Mouse (Mus musculus) embryonic facial prominence, embryonic 13.5 days (tissue): ENCODE measurements around the gene Stpg4. TPM values are rescaled to one million over a fixed set of nuclear protein-coding genes. Genes with fewer than 3 reads are reported as not detected.

Experiments used
- ATAC-seq: fragments of 200-750 bp; cut with Nextera tagmentation; 2 replicates; pipeline ENCODE4 v1.8.0; 2017; ENCODE audit warnings: low read depth; ENCODE audit not compliant: insufficient number of reproducible peaks, insufficient read depth, low FRiP score, low TSS enrichment
- H3K27ac ChIP-seq: fragments of 300-500 bp; sonication (generic); 2 replicates; pipeline ENCODE4 v1.5.1; 2015; ENCODE audit warnings: moderate library complexity, mild to moderate bottlenecking, inconsistent platforms
- H3K27me3 ChIP-seq: fragments of 300-500 bp; sonication (generic); 2 replicates; pipeline ENCODE4 v1.6.1; 2015; ENCODE audit warnings: mild to moderate bottlenecking, inconsistent platforms
- H3K36me3 ChIP-seq: fragments of 300-500 bp; sonication (generic); 2 replicates; pipeline ENCODE4 v1.6.1; 2015; ENCODE audit warnings: mild to moderate bottlenecking, inconsistent platforms
- H3K4me1 ChIP-seq: fragments of 300-500 bp; sonication (generic); 2 replicates; pipeline ENCODE4 v1.6.1; 2015; ENCODE audit warnings: inconsistent platforms
- H3K4me2 ChIP-seq: fragments of 300-500 bp; sonication (generic); 2 replicates; pipeline ENCODE4 v1.6.1; 2015; ENCODE audit warnings: moderate library complexity, mild to moderate bottlenecking, inconsistent platforms
- H3K4me3 ChIP-seq: fragments of 300-500 bp; sonication (generic); 2 replicates; pipeline ENCODE4 v1.5.1; 2015; ENCODE audit warnings: mild to moderate bottlenecking, inconsistent platforms
- H3K9ac ChIP-seq: fragments of 300-500 bp; sonication (generic); 2 replicates; pipeline ENCODE4 v1.6.1; 2015; ENCODE audit warnings: mild to moderate bottlenecking, inconsistent platforms
- H3K9me3 ChIP-seq: fragments of 300-500 bp; sonication (generic); 2 replicates; pipeline ENCODE4 v1.6.1; 2016; ENCODE audit warnings: inconsistent platforms
- WGBS: fragments of 180-500 bp; shearing (Covaris S2); methylation state at CpG from one replicate; pipeline ENCODE4 v1.1.7; 2015; ENCODE audit warnings: mixed read lengths; 5-methylcytosine and 5-hydroxymethylcytosine counted together
- polyA plus RNA-seq: library from polyadenylated mRNA; unstranded; fragments of >200 nt; fragmentation: Nextera tagmentation; extraction: Ambion mirVana; gene quantifications from 2 replicates; pipeline ENCODE4 v1.2.1, GENCODE M21; 2015

Gene Stpg4
- polyA plus RNA-seq, 1 experiment from 2014 or later, result not detected

DNA sequence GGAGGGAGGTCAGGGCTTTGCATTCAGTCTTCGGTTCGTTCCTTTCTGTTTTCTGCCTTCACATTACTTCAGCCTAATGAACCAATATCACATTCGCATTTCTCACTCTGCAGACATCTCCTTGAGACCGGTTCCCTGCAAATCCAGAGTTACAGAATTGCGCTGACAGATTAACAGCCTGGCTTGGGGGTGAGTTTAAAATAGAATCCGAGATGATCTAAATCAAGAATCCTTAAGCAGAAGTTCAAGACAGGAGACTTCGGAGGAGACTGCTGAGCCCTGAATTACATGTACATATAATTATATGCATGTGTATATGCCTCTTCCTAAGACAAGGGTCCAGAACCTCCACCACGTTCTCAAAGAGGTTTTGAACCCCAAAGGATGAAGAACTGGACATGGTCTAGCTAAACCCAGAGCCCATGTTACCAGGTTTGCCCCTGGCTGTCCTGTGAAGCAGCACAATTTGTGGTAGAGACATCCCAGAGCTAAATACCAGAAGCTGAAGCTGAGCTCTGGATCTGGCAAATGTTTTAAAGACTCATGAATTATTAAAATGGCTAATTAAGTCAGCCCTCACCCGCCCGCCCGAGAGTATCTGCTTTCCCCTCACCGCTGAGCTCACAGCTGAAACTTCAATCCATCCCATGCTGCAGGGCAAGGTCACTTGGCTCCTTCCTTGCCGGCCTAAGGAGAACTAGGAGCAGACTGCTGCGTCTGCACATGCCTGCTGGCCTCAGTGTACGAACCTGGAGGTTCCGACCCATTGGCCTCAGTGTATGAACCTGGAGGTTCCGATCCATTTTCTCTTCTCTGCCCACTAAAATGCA is 33.3 kb upstream of the Stpg4 start:
- Histone ChIP-seq H3K36me3 (no peaks in the 10 kb centered on the region), H3K4me2 (peak overlapping the region; percentile 50), H3K27me3 (no peaks in the 10 kb centered on the region), H3K9ac (peak overlapping the region; percentile 41; the same call in 1 of the 2 replicates), H3K4me1 (peaks cover 41% of the 10 kb centered on the region), H3K4me3 (peak overlapping the region; percentile 18), H3K9me3 (no peaks in the 10 kb centered on the region), H3K27ac (peak overlapping the region; percentile 71)
- 21% methylated on average over 17 of the region's 17 CpGs for WGBS
- ATAC-seq, result no peak

DNA sequence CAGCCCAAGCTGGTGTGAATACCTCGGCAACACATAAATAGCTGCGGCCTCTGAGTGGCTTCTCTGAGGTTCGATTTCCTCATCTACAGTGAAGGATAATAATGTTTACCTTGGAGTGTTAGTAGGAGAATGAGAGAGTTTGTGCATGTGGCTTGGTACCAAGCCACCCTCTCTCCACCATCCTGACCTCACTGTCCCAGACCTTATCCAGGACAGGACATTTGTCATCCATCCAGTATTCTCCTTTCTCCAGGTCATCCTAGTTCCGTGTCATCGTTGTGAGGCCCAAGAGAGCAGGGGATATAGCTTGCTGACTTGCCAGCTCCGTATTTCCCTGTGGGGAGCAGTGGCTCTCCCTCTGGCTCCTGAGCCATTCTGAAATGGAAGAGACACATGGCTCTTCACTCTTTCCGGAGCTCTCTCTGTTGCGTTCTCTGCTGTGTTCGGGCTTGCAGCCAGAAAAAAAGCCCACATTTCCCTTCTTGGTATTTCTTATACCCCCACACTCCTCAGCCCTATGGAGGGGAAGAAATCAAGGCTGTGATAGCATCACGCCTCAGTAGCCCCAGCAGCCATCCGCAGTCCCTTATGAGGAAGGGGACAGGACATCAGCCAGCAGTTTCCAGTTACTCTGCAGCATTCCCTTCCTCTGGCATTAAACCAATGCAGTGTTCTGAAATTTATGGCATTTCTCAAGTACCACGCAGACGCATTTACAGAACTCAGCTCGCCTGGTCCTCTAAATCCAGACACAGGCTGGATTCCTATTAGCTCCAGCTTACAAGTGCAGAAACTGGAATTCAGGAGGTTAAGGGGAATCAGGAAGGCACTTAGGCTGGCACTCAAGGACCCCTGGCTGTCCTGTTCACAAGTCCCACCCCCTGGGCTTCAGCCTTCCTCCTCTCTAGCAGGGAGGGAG is 32.5 kb upstream of the Stpg4 start:
- Histone ChIP-seq H3K9ac (peak overlapping the region; percentile 41; the same call in 1 of the 2 replicates), H3K36me3 (no peaks in the 10 kb centered on the region), H3K4me1 (peaks cover 41% of the 10 kb centered on the region), H3K4me3 (peak overlapping the region; percentile 18), H3K9me3 (no peaks in the 10 kb centered on the region), H3K27me3 (no peaks in the 10 kb centered on the region), H3K4me2 (peak overlapping the region; percentile 50), H3K27ac (peak overlapping the region; percentile 71)
- ATAC-seq, result no peak
- 15% methylated on average over 14 of the region's 14 CpGs for WGBS

DNA sequence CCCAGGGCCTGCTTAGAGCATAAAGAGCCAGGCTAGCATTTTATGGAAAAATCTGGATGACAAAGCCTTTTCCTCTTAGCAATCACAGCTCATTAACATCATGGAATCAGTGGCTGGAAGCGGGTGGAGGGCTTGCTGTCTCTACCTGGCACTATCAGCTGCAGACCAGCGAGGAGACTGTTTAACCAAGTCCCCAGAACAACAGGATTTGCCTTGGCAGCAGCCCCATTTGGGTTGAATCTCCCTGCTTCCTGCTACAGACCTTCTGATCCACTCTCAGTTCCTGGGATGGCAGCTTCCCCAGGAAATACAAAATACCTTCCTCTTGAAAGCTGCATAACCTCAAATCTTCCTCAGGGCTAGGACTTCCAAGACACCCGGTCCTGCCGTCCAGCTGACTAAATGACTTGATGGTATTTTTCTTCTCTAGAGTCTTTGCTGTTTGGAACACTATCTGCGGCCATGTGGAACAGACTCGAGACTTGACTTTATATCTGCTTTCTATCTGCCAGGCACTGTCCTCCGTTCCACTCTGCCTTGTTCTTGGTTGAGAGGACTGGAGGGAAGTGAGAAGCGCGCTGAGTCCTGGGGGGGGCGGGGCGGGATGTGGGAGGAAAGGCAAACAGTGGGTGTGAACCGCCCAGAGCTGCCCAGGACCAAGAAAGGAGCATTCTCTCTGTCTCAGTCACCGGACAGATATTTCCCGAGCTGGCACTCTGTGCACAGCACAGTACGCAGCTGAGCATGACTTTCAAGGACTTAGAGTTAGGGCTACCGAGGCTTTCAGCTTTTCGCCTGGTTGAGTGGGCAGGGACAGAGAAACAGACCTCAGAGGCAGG is 31.6 kb upstream of the Stpg4 start:
- 14% methylated on average over 13 of the region's 17 CpGs for WGBS
- peak overlapping the region; percentile 18 for H3K4me3 ChIP-seq
- no peak for ATAC-seq

DNA sequence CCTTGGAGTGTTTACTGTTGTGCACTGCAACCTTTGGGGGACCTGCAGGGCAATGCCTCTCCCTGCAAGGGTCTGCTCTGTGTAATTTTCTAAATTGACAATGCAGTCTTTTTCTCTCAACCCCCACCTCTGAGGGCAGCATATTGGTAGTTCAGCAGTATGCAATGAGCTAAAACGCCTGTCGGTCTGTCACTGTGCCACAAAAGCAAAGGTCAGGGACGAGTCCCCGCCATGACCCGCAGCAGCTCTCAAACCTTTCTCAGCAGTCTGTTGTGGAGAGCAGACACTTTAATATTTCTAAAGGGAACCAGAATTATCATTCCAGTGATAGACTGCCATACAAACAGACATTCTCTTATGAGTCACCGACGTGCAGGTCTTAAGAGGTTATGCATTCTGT is 30.4 kb upstream of the Stpg4 start:
- no peak for ATAC-seq
- H3K4me1 ChIP-seq, result peaks cover 41% of the 10 kb centered on the region
- H3K4me3 ChIP-seq, result no peak overlapping the region
- no peak overlapping the region for H3K27ac ChIP-seq
- H3K27me3 ChIP-seq, result no peaks in the 10 kb centered on the region
- 61% methylated on average over 7 of the region's 7 CpGs for WGBS
- no peaks in the 10 kb centered on the region for H3K36me3 ChIP-seq
- no peaks in the 10 kb centered on the region for H3K9me3 ChIP-seq
- H3K4me2 ChIP-seq, result no peak overlapping the region
- no peak overlapping the region for H3K9ac ChIP-seq

More for the DNA sequence above, 31.6 kb upstream of the Stpg4 start:
- Histone ChIP-seq H3K9me3 (no peaks in the 10 kb centered on the region), H3K4me1 (peaks cover 41% of the 10 kb centered on the region), H3K27ac (peak overlapping the region; percentile 71), H3K36me3 (no peaks in the 10 kb centered on the region), H3K27me3 (no peaks in the 10 kb centered on the region), H3K4me2 (peak overlapping the region; percentile 50), H3K9ac (peak overlapping the region; percentile 11; the same call in 1 of the 2 replicates)

DNA sequence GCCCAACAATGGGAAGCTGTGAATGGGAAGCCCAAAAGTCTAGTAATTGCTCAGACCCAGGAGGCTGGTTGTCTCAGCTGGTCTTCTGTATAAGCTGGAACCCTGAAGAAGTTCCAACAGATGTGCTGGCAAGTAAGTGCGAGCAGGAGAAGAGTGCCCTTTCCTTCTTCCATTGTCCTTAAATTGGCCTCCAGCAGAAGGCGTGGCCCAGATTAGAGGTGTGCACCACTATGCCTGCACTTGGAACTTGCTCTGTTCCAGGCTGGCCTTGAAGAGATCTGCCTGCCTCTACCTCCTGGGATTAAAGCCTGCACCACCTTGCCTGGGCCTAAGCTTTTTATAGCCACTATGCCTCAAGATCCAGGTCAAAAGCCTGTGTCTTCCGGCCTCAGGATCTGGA is 26.6 kb upstream of the Stpg4 start:
- no peak overlapping the region for H3K4me3 ChIP-seq
- H3K36me3 ChIP-seq, result no peaks in the 10 kb centered on the region
- H3K9me3 ChIP-seq, result no peaks in the 10 kb centered on the region
- WGBS, result 80% methylated on average over 3 of the region's 3 CpGs
- H3K9ac ChIP-seq, result no peak overlapping the region
- no peaks in the 10 kb centered on the region for H3K27me3 ChIP-seq
- H3K4me2 ChIP-seq, result no peak overlapping the region
- peaks cover 14% of the 10 kb centered on the region for H3K4me1 ChIP-seq
- no peak for ATAC-seq
- H3K27ac ChIP-seq, result no peak overlapping the region

DNA sequence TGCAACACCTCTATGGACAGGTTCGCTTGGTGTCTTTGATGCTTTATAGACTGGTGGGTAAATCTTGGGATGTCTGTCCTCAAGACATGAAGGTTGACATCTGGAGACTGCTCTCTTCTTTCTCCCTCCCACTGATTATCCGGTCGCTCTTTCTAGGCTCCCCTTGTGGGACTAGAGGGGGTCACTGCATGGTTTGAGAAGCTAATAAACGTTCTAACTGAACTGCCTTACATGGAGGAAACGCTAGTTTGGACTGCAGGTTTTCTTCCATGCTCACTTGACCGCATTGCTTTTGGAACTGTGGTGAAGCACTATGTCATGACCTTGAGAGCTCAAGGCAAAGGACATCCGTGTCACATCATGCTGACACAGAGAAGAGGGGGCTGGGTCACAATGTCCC is 25.8 kb upstream of the Stpg4 start:
- no peaks in the 10 kb centered on the region for H3K9me3 ChIP-seq
- WGBS, result 85% methylated on average over 7 of the region's 7 CpGs
- ATAC-seq, result no peak
- H3K9ac ChIP-seq, result no peak overlapping the region
- no peak overlapping the region for H3K4me2 ChIP-seq
- H3K4me3 ChIP-seq, result no peak overlapping the region
- H3K4me1 ChIP-seq, result peaks cover 7% of the 10 kb centered on the region
- no peaks in the 10 kb centered on the region for H3K36me3 ChIP-seq
- H3K27ac ChIP-seq, result no peak overlapping the region
- H3K27me3 ChIP-seq, result no peaks in the 10 kb centered on the region

DNA sequence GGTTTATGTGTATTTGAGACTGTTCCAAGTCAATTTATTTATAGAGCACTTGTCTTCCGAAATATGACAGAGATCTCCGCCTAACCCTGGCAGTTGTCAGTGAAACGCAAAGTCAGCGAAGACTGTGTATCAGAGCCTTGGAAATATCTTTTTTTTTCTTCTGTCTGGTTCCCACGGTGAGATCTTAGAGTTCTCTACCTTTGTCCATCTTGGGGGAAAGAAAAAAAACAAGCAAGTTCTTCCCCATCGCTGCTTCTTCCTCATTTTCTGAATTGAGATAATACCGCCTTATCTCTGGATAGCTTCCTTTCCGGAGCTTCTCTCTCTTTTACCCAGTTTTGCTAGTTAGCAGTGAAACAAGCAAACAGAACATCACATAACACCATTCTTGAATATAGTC is 21.3 kb upstream of the Stpg4 start:
- no peak overlapping the region for H3K9ac ChIP-seq
- no peaks in the 10 kb centered on the region for H3K9me3 ChIP-seq
- H3K27me3 ChIP-seq, result no peaks in the 10 kb centered on the region
- WGBS, result 89% methylated on average over 8 of the region's 8 CpGs
- H3K4me1 ChIP-seq, result peaks cover 13% of the 10 kb centered on the region
- no peak for ATAC-seq
- H3K4me2 ChIP-seq, result no peak overlapping the region
- no peaks in the 10 kb centered on the region for H3K36me3 ChIP-seq
- no peak overlapping the region for H3K4me3 ChIP-seq
- no peak overlapping the region for H3K27ac ChIP-seq

DNA sequence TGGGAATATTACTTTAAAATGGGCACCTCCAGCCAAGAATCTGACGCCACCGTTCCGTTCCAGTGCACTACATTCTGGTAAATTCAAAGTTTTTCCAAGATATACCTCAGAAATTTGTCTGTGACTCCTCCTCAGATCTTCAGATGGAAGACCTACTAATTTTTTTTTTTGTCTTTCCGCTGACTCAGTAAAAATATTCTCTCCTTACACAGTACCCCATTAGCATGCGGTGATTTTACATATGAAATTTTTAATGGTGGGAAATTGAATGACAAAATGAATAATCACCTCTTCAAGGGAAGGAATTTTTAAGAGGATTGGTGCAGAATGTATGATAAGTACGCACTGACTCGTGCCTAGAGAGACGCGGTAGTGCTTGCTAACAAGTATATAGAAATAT is 20.8 kb upstream of the Stpg4 start:
- H3K4me1 ChIP-seq, result peaks cover 19% of the 10 kb centered on the region
- no peak overlapping the region for H3K9ac ChIP-seq
- no peak overlapping the region for H3K4me3 ChIP-seq
- 93% methylated on average over 9 of the region's 9 CpGs for WGBS
- H3K36me3 ChIP-seq, result no peaks in the 10 kb centered on the region
- H3K9me3 ChIP-seq, result no peaks in the 10 kb centered on the region
- no peak overlapping the region for H3K27ac ChIP-seq
- H3K4me2 ChIP-seq, result no peak overlapping the region
- no peaks in the 10 kb centered on the region for H3K27me3 ChIP-seq
- ATAC-seq, result no peak

DNA sequence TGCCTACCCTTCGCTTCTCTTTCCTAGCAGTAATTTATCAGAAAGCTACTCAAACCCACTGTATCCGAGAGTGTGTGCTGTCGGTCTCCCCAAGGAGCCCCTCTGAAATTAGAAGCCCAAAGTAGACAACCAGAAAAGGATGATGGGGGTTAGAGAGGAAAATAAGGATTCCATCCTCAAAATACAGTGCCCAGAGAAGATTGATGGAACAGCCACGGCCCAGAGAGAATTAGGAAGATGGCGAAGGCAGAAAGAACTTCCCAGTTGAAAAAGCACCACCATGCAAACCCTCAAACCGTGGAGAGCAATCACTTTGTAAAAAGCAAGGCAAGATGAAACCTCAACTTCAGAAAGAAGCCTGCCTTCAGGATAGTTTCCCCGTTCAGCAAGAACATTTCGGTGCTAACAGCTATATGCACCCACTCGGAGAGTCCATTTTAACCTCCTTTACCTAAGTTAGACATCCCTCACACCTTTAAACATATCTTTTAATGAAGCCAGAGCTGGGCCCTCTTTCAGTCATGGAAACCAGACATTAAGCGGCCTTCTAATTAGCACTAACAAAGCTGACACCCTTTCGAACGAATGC is 20.2 kb upstream of the Stpg4 start:
- Histone ChIP-seq H3K9me3 (no peaks in the 10 kb centered on the region), H3K4me1 (peaks cover 21% of the 10 kb centered on the region), H3K4me2 (peak overlapping the region; percentile 70), H3K4me3 (peak overlapping the region; percentile 93), H3K27ac (peak overlapping the region; percentile 95), H3K27me3 (no peaks in the 10 kb centered on the region), H3K9ac (peak overlapping the region; percentile 96), H3K36me3 (no peaks in the 10 kb centered on the region)
- 38% methylated on average over 12 of the region's 12 CpGs for WGBS
- no peak for ATAC-seq

DNA sequence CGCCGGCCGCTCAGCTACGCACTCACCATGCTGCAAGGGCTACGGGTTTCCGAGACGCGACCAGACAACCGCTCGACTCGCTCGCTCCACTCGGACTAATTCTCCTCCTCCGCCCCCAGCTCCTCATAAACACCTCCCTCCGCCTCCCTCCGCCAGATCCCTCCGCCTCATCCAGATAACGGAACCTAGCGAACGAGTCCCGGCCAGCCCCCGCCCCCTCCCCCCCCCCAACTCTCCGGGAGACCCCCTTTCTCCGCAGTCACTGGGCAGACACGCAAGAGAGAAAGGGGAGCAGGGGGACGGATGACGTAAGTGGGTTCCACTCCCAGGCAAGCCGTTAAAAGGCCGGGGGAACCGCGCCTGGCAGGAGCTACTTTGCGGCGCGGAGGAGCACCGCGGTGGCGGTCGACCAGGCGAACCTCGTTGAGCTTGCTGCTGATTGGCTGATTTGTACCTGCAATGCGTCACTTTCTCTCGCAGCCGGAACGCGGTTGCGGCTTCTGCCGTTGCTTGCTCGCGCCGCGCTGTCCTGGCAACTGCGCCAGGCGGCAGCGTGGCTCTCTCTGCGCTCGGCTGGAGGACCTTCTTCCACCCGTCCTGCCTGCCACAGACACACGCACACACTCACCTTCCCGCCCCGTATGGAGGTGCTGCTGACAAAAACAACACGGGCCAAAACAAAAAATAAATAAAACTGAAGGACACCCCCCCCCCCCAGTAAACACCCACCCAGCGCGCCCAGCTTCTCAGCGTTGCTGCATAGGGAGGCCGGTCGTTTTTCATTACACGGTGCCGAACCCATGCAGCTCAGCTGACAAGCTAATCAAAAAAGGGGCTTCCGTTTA is 19.4 kb upstream of the Stpg4 start, which contains the start of gene Calm2:
Gene Calm2 (minus strand): TSS at position 169 of the 845 bp plus-strand sequence.
- Histone ChIP-seq H3K9me3 (no peaks in the 10 kb centered on the region), H3K27ac (peak within 1 kb of the TSS; percentile 95), H3K4me3 (peak within 1 kb of the TSS; percentile 93), H3K36me3 (no peaks in the 10 kb centered on the region), H3K4me2 (peak within 1 kb of the TSS; percentile 72), H3K9ac (peak within 1 kb of the TSS; percentile 96), H3K27me3 (no peaks in the 10 kb centered on the region), H3K4me1 (peaks cover 26% of the 10 kb centered on the region)
- WGBS, result under 1% methylated on average over 69 of the region's 69 CpGs
- ATAC-seq, result peak; percentile 87
